8 mouse cellular contexts compared by ENCODE assay signal in the genomic region with DNA sequence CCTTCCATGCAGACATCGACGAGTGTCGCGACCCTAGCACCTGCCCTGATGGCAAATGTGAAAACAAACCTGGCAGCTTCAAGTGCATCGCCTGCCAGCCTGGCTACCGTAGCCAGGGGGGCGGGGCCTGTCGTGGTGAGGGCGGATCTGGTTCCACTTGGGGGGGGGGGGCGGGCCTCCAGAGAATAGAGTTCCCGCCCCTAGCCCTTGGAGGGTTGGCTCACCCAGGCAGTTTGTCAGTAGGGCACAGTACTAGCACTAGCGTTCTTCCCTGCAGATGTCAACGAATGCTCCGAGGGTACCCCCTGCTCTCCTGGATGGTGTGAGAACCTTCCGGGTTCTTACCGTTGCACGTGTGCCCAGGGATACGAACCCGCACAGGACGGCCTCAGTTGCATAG. TPM values are rescaled to one million over a fixed set of nuclear protein-coding genes. Genes with fewer than 3 reads are reported as not detected.
DNase-seq lines count a peak whose midpoint lies in the region; ATAC-seq and TF ChIP-seq lines count a peak whose summit lies in the region.

No protein-coding gene starts in this region.

- no peak overlapping the region for H3K4me2 ChIP-seq in midbrain, embryonic 14.5 days (ENCODE audit: low read length)

- no peak for TF ChIP-seq POLR2A in cerebellum, adult 2 months (IDR thresholded peaks at IDR 0.05; ENCODE audit: borderline replicate concordance, insufficient read depth, low read length)
- no peak for TF ChIP-seq POLR2A in thymus, adult 2 months (IDR thresholded peaks at IDR 0.05; ENCODE audit: control insufficient read depth, extremely low read depth, insufficient read depth, low read length, poor library complexity)

- peaks cover 9% of the 10 kb centered on the region for H3K4me1 ChIP-seq in cerebellum, adult 2 months (ENCODE audit: control insufficient read depth, insufficient read depth, low read length)
- no peaks in the 10 kb centered on the region for H3K4me1 ChIP-seq in thymus, adult 2 months (replicated peaks; ENCODE audit: control insufficient read depth, insufficient read depth, low read length)
- H3K4me1 ChIP-seq in midbrain, embryonic 14.5 days (ENCODE audit: control insufficient read depth, insufficient read depth, low read length), result peaks cover 7% of the 10 kb centered on the region; the same call in 1 of the 2 replicates

- no peaks in the 10 kb centered on the region for H3K9me3 ChIP-seq in midbrain, embryonic 14.5 days (ENCODE audit: control insufficient read depth, low read length)

- peak; percentile 28 for DNase-seq in cerebellum, adult 9-11 months
- no peak for DNase-seq in cerebellum, adult 2 months
- DNase-seq in thymus, adult 2 months, result peak; percentile 17
- DNase-seq in thymus, adult 18-20 months, result no peak
- peak; percentile 75 to 85 for DNase-seq in kidney, postnatal 25 days
- peak; percentile 26 for DNase-seq in midbrain, embryonic 14.5 days
- DNase-seq in right cerebral cortex, postnatal 4 days, result no peak
- no peak for DNase-seq in urinary bladder, postnatal 25 days (ENCODE audit: low spot score)

- no peaks in the 10 kb centered on the region for H3K36me3 ChIP-seq in thymus, adult 2 months (ENCODE audit: control insufficient read depth, insufficient read depth, low read length)
- no peaks in the 10 kb centered on the region for H3K36me3 ChIP-seq in midbrain, embryonic 14.5 days (ENCODE audit: control insufficient read depth, insufficient read depth, low read length)

- WGBS in cerebellum, adult 2 months, result 32% methylated on average over 20 of the region's 20 CpGs
- 54% methylated on average over 19 of the region's 20 CpGs for WGBS in thymus, adult 2 months
- 8% methylated on average over 19 of the region's 20 CpGs for WGBS in midbrain, embryonic 14.5 days

- no peak overlapping the region for H3K4me3 ChIP-seq in cerebellum, adult 2 months (replicated peaks; ENCODE audit: insufficient read depth, low read depth, low read length)
- no peak overlapping the region for H3K4me3 ChIP-seq in thymus, adult 2 months (ENCODE audit: control insufficient read depth, insufficient read depth, low read length)
- no peak overlapping the region for H3K4me3 ChIP-seq in midbrain, embryonic 14.5 days (replicated peaks; ENCODE audit: low read depth, low read length)

- TF ChIP-seq CTCF in cerebellum, adult 2 months (IDR thresholded peaks at IDR 0.05; ENCODE audit: borderline replicate concordance, insufficient read depth, low read depth, low read length), result no peak
- TF ChIP-seq CTCF in thymus, adult 2 months (IDR thresholded peaks at IDR 0.05; ENCODE audit: borderline replicate concordance, control insufficient read depth, extremely low read depth, insufficient read depth, low read length, poor library complexity), result no peak

- no peak overlapping the region; the same call in 1 of the 2 replicates for H3K9ac ChIP-seq in midbrain, embryonic 14.5 days (replicated peaks; ENCODE audit: low read length)

- H3K27ac ChIP-seq in cerebellum, adult 2 months (ENCODE audit: insufficient read depth, low read length), result no peak overlapping the region
- H3K27ac ChIP-seq in thymus, adult 2 months (ENCODE audit: control insufficient read depth, insufficient read depth, low read length), result no peak overlapping the region
- no peak overlapping the region for H3K27ac ChIP-seq in midbrain, embryonic 14.5 days (replicated peaks; ENCODE audit: low read depth, low read length)

- 0 out of 2 replicates have a peak, but pooled peaks cover 1% of the 10 kb centered on the region for H3K27me3 ChIP-seq in cerebellum, adult 2 months (ENCODE audit: control insufficient read depth, insufficient read depth, low read length)
- no peaks in the 10 kb centered on the region for H3K27me3 ChIP-seq in thymus, adult 2 months (ENCODE audit: control insufficient read depth, insufficient read depth, low read length)
- H3K27me3 ChIP-seq in midbrain, embryonic 14.5 days (ENCODE audit: control insufficient read depth, insufficient read depth, low read length), result peaks cover 42% of the 10 kb centered on the region

- ATAC-seq in midbrain, embryonic 14.5 days (ENCODE audit: low FRiP score, low TSS enrichment), result no peak

RNA-seq across cellular contexts. Expression of a gene that starts 11.0 kb away (rescaled TPM):
- polyA plus RNA-seq in cerebellum, adult 2 months (2012; rRNA removed), result 165 and 175 TPM in 2 replicates
- polyA plus RNA-seq in thymus, adult 2 months (2012; rRNA removed), result 29.5 and 37.7 TPM in 2 replicates
- polyA plus RNA-seq in midbrain, embryonic 14.5 days (2014; fragmentation: Nextera tagmentation; extraction: Ambion mirVana), result 10.1 and 10.5 TPM in 2 replicates

RNA-seq across cellular contexts. Expression of a gene that starts 19.5 kb away (rescaled TPM):
- 158 and 170 TPM in 2 replicates for polyA plus RNA-seq in cerebellum, adult 2 months (2012; rRNA removed)
- 107 and 113 TPM in 2 replicates for polyA plus RNA-seq in thymus, adult 2 months (2012; rRNA removed)
- 73.5 and 78.2 TPM in 2 replicates for polyA plus RNA-seq in midbrain, embryonic 14.5 days (2014; fragmentation: Nextera tagmentation; extraction: Ambion mirVana)

RNA-seq across cellular contexts. Expression of a gene that starts 22.3 kb away (rescaled TPM):
- 65.2 and 65.9 TPM in 2 replicates for polyA plus RNA-seq in cerebellum, adult 2 months (2012; rRNA removed)
- 300 and 312 TPM in 2 replicates for polyA plus RNA-seq in thymus, adult 2 months (2012; rRNA removed)
- polyA plus RNA-seq in midbrain, embryonic 14.5 days (2014; fragmentation: Nextera tagmentation; extraction: Ambion mirVana), result 154 and 169 TPM in 2 replicates

RNA-seq across cellular contexts. Expression of a gene that starts 25.6 kb away (rescaled TPM):
- 11.7 and 13.1 TPM in 2 replicates for polyA plus RNA-seq in cerebellum, adult 2 months (2012; rRNA removed)
- 55.6 and 61.8 TPM in 2 replicates for polyA plus RNA-seq in thymus, adult 2 months (2012; rRNA removed)
- 12.4 and 14.3 TPM in 2 replicates for polyA plus RNA-seq in midbrain, embryonic 14.5 days (2014; fragmentation: Nextera tagmentation; extraction: Ambion mirVana)

RNA-seq across cellular contexts. Expression of a gene that starts 47.6 kb away (rescaled TPM):
- 0.13 and 0.24 TPM in 2 replicates for polyA plus RNA-seq in cerebellum, adult 2 months (2012; rRNA removed)
- 0.97 and 1.0 TPM in 2 replicates for polyA plus RNA-seq in thymus, adult 2 months (2012; rRNA removed)
- 0.21 and 0.28 TPM in 2 replicates for polyA plus RNA-seq in midbrain, embryonic 14.5 days (2014; fragmentation: Nextera tagmentation; extraction: Ambion mirVana)

Comparison
In these comparisons a context has a peak if more than half of its experiments do, and no peak if none do; other contexts are left out.
1. DNase-seq: peak in cerebellum, adult 9-11 months (single experiment), thymus, adult 2 months (single experiment), kidney, postnatal 25 days (2 of 2) and midbrain, embryonic 14.5 days (single experiment); none in cerebellum, adult 2 months (0 of 2), thymus, adult 18-20 months (0 of 2), right cerebral cortex, postnatal 4 days (single experiment) and urinary bladder, postnatal 25 days (single experiment).